Mouse (Mus musculus): ENCODE data around the gene Strbp.
A peak's percentile ranks its signal among the peaks of the same experiment; 100 is the strongest.
"Not testable (repeated sequence)": the region's sequence is repeated elsewhere in the genome, so short reads cannot be mapped to it uniquely, and the experiment has no call there.

The Strbp gene

DNA sequence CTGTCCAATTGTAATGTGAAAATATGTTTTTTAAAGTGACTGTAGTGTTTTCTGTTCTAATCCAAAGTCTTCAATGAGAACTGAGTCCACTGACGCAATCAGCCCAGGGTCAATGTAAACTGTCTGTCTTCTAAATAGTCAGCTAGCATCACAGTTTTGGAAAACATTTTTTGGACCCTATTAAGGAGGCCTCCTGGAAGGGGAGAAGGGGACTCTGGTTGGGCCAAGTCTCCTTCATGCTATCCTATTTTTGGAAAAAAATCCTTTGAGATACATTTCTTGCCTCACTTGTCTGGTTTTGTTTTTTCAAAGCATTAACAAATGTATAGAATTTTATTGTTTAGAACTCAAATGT lies 184.4 kb downstream of the Strbp start:
- DNase-seq (ENCODE audit: low read depth) = no peak

GRCm38 (mm10) chr2:37518561-37519285 lies 184.9 kb downstream of the Strbp start:
- DNase-seq (ENCODE audit: low read depth) = no peak

DNA sequence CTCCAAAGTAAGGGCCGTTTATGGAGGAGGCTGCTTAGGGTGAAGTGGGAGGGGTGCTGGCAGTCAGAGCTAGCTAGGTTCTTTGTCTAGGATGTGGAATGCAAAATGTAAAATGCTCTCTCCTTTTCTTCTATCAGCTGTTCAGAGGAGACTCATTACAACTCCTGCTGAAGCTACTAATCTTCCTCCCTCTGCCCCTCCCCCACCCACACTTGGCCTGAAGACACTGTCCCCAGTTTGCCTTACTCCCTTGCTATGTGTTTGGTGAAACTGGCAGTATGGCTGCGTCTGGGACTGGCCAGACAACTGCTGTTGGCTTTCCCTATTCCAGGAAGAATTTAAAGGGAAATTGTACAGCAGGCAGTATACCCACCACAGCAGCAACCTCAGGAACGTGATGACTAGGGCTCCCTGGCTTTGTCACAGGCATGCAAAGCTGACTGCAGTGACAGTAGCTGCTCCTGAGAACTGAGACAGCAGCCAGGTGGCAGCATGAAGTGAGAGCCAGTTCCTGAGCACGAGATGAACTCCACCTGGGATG lies 186.7 kb downstream of the Strbp start:
- DNase-seq (ENCODE audit: low read depth) = no peak

DNA sequence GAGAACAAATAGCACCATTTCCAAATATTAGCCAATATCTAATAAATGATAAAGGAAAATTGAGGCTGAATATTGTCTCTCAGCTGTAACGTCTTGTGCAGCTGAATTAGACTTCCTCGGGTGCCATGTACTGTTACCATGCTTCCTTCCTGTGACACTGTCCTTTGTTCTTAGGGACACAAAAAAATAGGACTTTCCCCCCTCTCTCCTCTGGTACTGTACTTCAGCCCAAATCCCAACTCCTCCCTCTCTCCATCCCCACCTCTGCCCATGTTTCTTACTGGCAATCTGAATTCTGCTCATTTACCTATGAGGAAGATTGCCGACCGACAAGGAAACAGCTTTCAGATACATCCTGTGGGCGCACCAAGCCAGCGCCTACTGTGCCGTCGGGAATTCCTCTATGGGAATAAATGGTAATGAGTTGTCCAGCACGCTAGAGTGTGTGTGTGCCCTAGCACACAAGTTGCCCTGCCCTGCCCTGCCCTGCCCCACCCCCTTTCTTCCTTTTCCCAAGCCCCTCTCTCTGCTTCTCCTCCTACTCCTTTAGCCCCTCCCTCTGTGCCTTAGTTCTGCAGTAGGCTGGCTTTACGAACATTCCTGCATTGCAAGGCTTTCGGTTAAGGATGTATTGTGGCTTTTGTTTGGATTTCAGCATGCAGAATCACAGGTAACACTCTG lies 187.5 kb downstream of the Strbp start, which contains the start of gene Gpr21:
TSS of gene Gpr21 (plus strand) at position 303 of the 681 bp plus-strand sequence.
- no peak for DNase-seq (ENCODE audit: low read depth)

DNA sequence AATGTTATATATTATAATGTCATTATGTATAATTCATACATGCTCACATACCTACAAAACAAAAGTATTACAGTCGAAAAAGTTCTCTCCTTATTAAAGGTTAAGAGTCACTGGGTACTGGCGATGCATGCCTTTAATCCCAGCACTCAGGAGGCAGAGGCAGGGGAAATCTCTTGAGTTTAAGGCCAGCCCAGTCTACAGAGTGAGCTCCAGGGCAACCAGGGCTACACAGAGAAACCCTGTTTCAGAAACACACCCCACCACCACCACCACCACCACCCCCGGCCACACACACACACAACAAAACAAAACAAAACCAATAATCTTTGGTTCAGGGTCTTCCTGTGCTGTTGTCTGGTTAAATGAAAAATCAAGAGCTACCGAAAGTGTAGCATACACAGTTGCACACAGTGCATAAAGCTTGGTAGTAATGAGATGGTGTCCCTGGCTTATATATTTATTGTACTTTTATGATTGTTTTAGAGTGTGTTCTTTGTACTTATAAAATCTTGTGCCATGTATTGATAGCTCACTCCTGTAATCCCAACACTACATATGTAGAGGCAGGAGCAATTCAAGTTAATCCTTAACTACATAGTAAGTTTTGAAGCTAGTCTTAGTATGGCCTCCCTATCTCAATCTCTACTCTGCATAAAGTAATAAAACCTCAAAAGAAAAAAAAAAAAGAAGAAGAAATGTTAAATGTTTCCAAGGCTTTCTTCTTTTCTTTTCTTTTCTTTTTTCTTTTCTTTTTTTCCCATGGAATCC lies 192.3 kb downstream of the Strbp start:
- no peak for DNase-seq (ENCODE audit: low read depth)

DNA sequence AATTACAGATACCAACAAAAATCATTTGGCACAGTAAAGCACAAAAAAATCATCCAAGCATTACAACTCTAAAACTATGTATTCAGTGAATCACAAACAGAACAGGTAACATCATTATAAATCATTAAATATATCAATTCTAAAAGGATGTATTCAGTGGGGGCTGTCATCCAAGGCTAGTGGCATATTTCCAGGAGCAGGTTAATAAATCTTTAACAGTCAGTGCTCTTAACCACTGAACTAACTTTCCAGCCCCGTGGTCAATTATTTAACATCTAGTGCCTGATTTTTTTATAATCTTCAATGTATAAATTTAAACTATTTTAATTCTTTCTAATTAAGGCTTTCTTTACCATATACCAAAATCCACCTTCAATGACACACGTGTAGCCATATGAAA lies 197.8 kb downstream of the Strbp start:
- DNase-seq (ENCODE audit: low read depth) = not testable (repeated sequence)

- no peak for DNase-seq (ENCODE audit: low read depth)
Observed at GRCm38 (mm10) chr2:37497321-37497720, 206.3 kb downstream of the Strbp start.

- DNase-seq (ENCODE audit: low read depth) = no peak
Observed at GRCm38 (mm10) chr2:37488956-37489355, 214.7 kb downstream of the Strbp start.

GRCm38 (mm10) chr2:37486408-37486807 lies 217.3 kb downstream of the Strbp start:
- DNase-seq (ENCODE audit: low read depth) = no peak

GRCm38 (mm10) chr2:37485370-37485769 lies 218.3 kb downstream of the Strbp start:
- DNase-seq (ENCODE audit: low read depth) = peak; percentile 47

GRCm38 (mm10) chr2:37484165-37484564 lies 219.5 kb downstream of the Strbp start:
- no peak for DNase-seq (ENCODE audit: low read depth)

- DNase-seq (ENCODE audit: low read depth) = no peak
Observed at GRCm38 (mm10) chr2:37480039-37480438, 223.6 kb downstream of the Strbp start.

DNA sequence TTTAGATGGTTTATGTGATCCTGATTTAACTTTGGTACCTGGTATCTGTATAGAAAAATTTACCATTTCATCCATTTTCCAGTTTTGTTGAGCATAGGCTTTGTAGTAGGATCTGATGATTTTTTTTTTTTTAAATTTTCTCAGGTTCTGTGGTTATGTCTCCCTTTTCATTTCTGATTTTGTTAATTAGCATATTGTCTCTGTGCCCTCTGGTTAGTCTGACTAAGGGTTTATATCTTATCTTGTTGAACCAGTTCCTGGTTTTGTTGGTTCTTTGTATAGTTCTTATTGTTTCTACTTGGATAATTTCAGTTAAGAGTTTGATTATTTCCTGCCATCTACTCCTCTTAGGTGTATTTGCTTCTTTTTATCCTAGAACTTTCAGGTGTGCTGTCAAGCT lies 224.1 kb downstream of the Strbp start:
- no peak for DNase-seq (ENCODE audit: low read depth)

- DNase-seq (ENCODE audit: low read depth) = no peak
Observed at GRCm38 (mm10) chr2:37466266-37466665, 237.4 kb downstream of the Strbp start.

DNA sequence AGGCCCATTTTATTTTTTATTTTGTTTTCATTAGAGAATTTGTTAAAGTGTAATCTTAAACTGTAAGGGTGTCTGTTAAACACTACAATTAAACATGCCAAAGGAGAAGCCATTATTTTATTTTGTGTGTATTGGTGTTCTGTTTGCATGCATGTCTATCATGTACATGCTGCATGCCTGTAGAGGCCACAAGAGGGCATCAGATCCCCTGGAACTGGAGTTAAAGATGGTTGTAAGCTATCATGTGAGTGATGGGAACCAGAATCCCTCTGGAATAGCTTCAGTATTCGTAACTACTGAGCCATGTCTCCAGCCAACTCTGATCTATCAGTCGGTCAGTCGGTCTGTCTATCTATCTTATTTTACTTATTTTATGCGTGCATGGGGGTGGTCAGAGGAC lies 243.0 kb downstream of the Strbp start:
- DNase-seq (ENCODE audit: low read depth) = no peak

- no peak for DNase-seq (ENCODE audit: low read depth)
Observed at GRCm38 (mm10) chr2:37452376-37452760, 251.3 kb downstream of the Strbp start.

DNA sequence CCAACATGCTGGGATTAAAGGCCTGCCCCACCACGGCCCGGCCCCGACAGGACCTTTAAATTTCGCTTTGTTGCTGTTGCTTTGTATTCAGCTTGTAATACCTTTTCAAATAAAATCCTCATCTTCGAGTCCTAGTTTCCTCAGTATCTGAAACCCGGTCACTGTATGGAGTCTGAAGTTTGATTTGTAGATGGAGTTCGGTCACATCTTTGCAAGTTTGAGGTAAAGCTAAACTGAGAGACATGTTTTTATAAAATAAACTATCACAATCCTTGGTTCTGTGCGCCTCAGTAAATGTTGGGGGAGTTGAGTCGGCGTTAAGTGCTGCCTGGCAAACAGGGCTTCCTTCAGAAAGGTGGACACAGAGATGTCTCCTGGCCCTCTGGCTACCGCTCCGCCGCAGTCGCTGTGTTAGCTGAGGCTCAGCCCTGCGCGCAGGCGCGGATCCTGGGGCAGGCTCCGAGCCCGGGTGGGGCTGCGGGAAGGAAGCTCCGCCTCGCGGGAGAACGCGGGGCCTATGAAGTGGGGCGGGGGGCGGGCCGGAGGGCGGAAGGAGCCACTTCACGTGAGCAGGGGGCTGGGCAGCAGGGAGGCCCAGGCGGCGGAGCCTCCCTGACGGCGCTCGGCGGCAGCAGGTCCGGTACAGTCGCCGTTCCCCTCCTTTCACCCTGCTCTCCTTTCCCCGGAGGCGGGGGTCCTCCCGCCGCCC lies 251.8 kb downstream of the Strbp start:
- peak; percentile 89 for DNase-seq (ENCODE audit: low read depth)

GRCm38 (mm10) chr2:37442611-37443591 lies 260.8 kb downstream of the Strbp start, which contains the start of the genes Zbtb26, Zbtb6 and Rabgap1:
Gene Zbtb26, minus strand, starts transcription at chr2:37443135.
Gene Zbtb6, minus strand, starts transcription at chr2:37443171.
Gene Rabgap1, plus strand, starts transcription at chr2:37443279.
- peak; percentile 93 for DNase-seq (ENCODE audit: low read depth)

All from c-Kit-positive CD71-negative TER-119-negative erythroid progenitor cells, embryonic 14.5 days (primary cell).